Mouse (Mus musculus) liver, embryonic 16.5 days (tissue): Measurements from ENCODE around the gene Mast3. TPM values are rescaled to one million over a fixed set of nuclear protein-coding genes. Genes with fewer than 3 reads are reported as not detected.
A peak's percentile ranks its signal among the peaks of the same experiment; 100 is the strongest.

ENCODE experiments used
- ATAC-seq: fragments of 200-750 bp; cut with Nextera tagmentation; 2 replicates; pipeline ENCODE4 v1.8.0; 2017; ENCODE audit warnings: low read depth, mild to moderate bottlenecking, moderate number of reproducible peaks, moderate library complexity
- H3K27ac ChIP-seq: fragments of 300-500 bp; sonication (generic); 2 replicates; pipeline ENCODE4 v1.5.1; 2014; ENCODE audit warnings: mild to moderate bottlenecking, low read length
- H3K27me3 ChIP-seq: fragments of 300-500 bp; sonication (generic); 2 replicates; pipeline ENCODE4 v1.6.1; 2014; ENCODE audit warnings: low read depth, low read length, mixed read lengths; ENCODE audit not compliant: control insufficient read depth, insufficient read depth
- H3K36me3 ChIP-seq: fragments of 300-500 bp; sonication (generic); 2 replicates; pipeline ENCODE4 v1.6.1; 2014; ENCODE audit warnings: mild to moderate bottlenecking; ENCODE audit not compliant: control insufficient read depth, insufficient read depth
- H3K4me1 ChIP-seq: fragments of 300-500 bp; sonication (generic); 2 replicates; pipeline ENCODE4 v1.6.1; 2014; ENCODE audit warnings: low read depth, low read length, mixed read lengths; ENCODE audit not compliant: control insufficient read depth
- H3K4me2 ChIP-seq: fragments of 300-500 bp; sonication (generic); 2 replicates; pipeline ENCODE4 v1.6.1; 2014; ENCODE audit warnings: low read depth, low read length, mixed read lengths
- H3K4me3 ChIP-seq: fragments of 300-500 bp; sonication (generic); 2 replicates; pipeline ENCODE4 v1.5.1; 2014; ENCODE audit warnings: low read depth, mild to moderate bottlenecking, low read length
- H3K9ac ChIP-seq: fragments of 300-500 bp; sonication (generic); 2 replicates; pipeline ENCODE4 v1.6.1; 2014; ENCODE audit warnings: low read depth, low read length
- H3K9me3 ChIP-seq: fragments of 300-500 bp; sonication (generic); replicated peaks from 2 replicates; pipeline ENCODE4 v1.6.1; 2016; ENCODE audit warnings: low read length; ENCODE audit not compliant: control insufficient read depth
- WGBS: fragments of 180-500 bp; shearing (Covaris S2); extraction: QIAGEN DNeasy Blood & Tissue Kit; methylation state at CpG from one replicate; pipeline ENCODE4 v1.1.7; 2014; ENCODE audit not compliant: insufficient replicate concordance; 5-methylcytosine and 5-hydroxymethylcytosine counted together
- polyA plus RNA-seq: library from polyadenylated mRNA; unstranded; fragments of >200 nt; fragmentation: Nextera tagmentation; extraction: Ambion mirVana; gene quantifications from 2 replicates; pipeline ENCODE4 v1.2.1, GENCODE M21; 2015

Mast3 gene
- polyA plus RNA-seq = 7.5 and 9.0 TPM in 2 replicates

- H3K9me3 ChIP-seq = no peaks in the 10 kb centered on the region
- H3K27me3 ChIP-seq = peaks cover 18% of the 10 kb centered on the region
- H3K4me3 ChIP-seq = peak within 1 kb of the TSS; percentile 68
- no peaks in the 10 kb centered on the region for H3K36me3 ChIP-seq
- H3K4me2 ChIP-seq = peak within 1 kb of the TSS; percentile 99
- H3K9ac ChIP-seq = peak within 1 kb of the TSS; percentile 48
- peaks cover 49% of the 10 kb centered on the region for H3K4me1 ChIP-seq
- peak; percentile 95 for ATAC-seq
- peak within 1 kb of the TSS; percentile 73 for H3K27ac ChIP-seq
- WGBS = 1% methylated on average over 44 of the region's 45 CpGs
These were observed at the start of gene Mast3 for GRCm38 (mm10) chr8:70804481-70805206. Gene Mast3, minus strand, starts transcription at chr8:70805054.

- H3K4me2 ChIP-seq = no peak overlapping the region
- H3K27ac ChIP-seq = no peak overlapping the region
- H3K27me3 ChIP-seq = peaks cover 10% of the 10 kb centered on the region
- no peak for ATAC-seq
- H3K4me1 ChIP-seq = peaks cover 24% of the 10 kb centered on the region
- H3K9ac ChIP-seq = no peak overlapping the region
- H3K4me3 ChIP-seq = no peak overlapping the region
- H3K36me3 ChIP-seq = no peaks in the 10 kb centered on the region
- no peaks in the 10 kb centered on the region for H3K9me3 ChIP-seq
- 22% methylated on average over 2 of the region's 2 CpGs for WGBS
These were observed 49.0 kb upstream of the Mast3 start for GRCm38 (mm10) chr8:70853863-70854262.

- Histone ChIP-seq H3K27ac (no peak overlapping the region), H3K27me3 (peaks cover 13% of the 10 kb centered on the region), H3K9me3 (no peaks in the 10 kb centered on the region), H3K4me2 (no peak overlapping the region), H3K36me3 (no peaks in the 10 kb centered on the region), H3K9ac (no peak overlapping the region), H3K4me3 (no peak overlapping the region), H3K4me1 (peaks cover 19% of the 10 kb centered on the region)
- ATAC-seq = no peak
- WGBS = 87% methylated on average over 41 of the region's 41 CpGs
These were observed 47.9 kb upstream of the Mast3 start for GRCm38 (mm10) chr8:70852595-70853231.

- H3K9ac ChIP-seq = no peak overlapping the region
- H3K36me3 ChIP-seq = no peaks in the 10 kb centered on the region
- H3K27ac ChIP-seq = no peak overlapping the region
- no peak overlapping the region for H3K4me3 ChIP-seq
- ATAC-seq = no peak
- H3K27me3 ChIP-seq = peaks cover 15% of the 10 kb centered on the region
- WGBS = 44% methylated on average over 6 of the region's 6 CpGs
- peaks cover 13% of the 10 kb centered on the region for H3K4me1 ChIP-seq
- H3K4me2 ChIP-seq = no peak overlapping the region
- H3K9me3 ChIP-seq = no peaks in the 10 kb centered on the region
These were observed 47.0 kb upstream of the Mast3 start for GRCm38 (mm10) chr8:70851837-70852236.

- no peak overlapping the region for H3K9ac ChIP-seq
- ATAC-seq = no peak
- no peaks in the 10 kb centered on the region for H3K36me3 ChIP-seq
- no peak overlapping the region for H3K27ac ChIP-seq
- WGBS = 64% methylated on average over 4 of the region's 4 CpGs
- H3K9me3 ChIP-seq = no peaks in the 10 kb centered on the region
- no peak overlapping the region for H3K4me2 ChIP-seq
- H3K4me1 ChIP-seq = peaks cover 13% of the 10 kb centered on the region
- H3K27me3 ChIP-seq = peaks cover 18% of the 10 kb centered on the region
- no peak overlapping the region for H3K4me3 ChIP-seq
These were observed 46.1 kb upstream of the Mast3 start for GRCm38 (mm10) chr8:70850947-70851346.

- Histone ChIP-seq H3K27me3 (peaks cover 12% of the 10 kb centered on the region), H3K9me3 (no peaks in the 10 kb centered on the region), H3K4me3 (no peak overlapping the region), H3K4me2 (no peak overlapping the region), H3K36me3 (no peaks in the 10 kb centered on the region), H3K9ac (no peak overlapping the region), H3K4me1 (peaks cover 15% of the 10 kb centered on the region), H3K27ac (no peak overlapping the region)
- 54% methylated on average over 7 of the region's 7 CpGs for WGBS
- ATAC-seq = no peak
These were observed 45.4 kb upstream of the Mast3 start for GRCm38 (mm10) chr8:70850132-70850845.

- 61% methylated on average over 3 of the region's 3 CpGs for WGBS
- no peaks in the 10 kb centered on the region for H3K9me3 ChIP-seq
- H3K9ac ChIP-seq = no peak overlapping the region
- H3K27me3 ChIP-seq = peaks cover 8% of the 10 kb centered on the region; the same call in 1 of the 2 replicates
- no peak overlapping the region for H3K4me2 ChIP-seq
- no peak for ATAC-seq
- H3K36me3 ChIP-seq = no peaks in the 10 kb centered on the region
- H3K4me3 ChIP-seq = no peak overlapping the region
- no peak overlapping the region for H3K27ac ChIP-seq
- peaks cover 22% of the 10 kb centered on the region for H3K4me1 ChIP-seq
These were observed 44.6 kb upstream of the Mast3 start for GRCm38 (mm10) chr8:70849333-70849990.

- ATAC-seq = no peak
- Histone ChIP-seq H3K9me3 (no peaks in the 10 kb centered on the region), H3K27me3 (peaks cover 8% of the 10 kb centered on the region; the same call in 1 of the 2 replicates), H3K4me3 (no peak overlapping the region), H3K9ac (no peak overlapping the region), H3K36me3 (no peaks in the 10 kb centered on the region), H3K4me1 (peaks cover 45% of the 10 kb centered on the region), H3K27ac (no peak overlapping the region), H3K4me2 (no peak overlapping the region)
- WGBS = 49% methylated on average over 15 of the region's 15 CpGs
These were observed 41.7 kb upstream of the Mast3 start for GRCm38 (mm10) chr8:70846371-70847154.
